Comparison of ENCODE assay signal across 20 mouse cellular contexts in the genomic region with DNA sequence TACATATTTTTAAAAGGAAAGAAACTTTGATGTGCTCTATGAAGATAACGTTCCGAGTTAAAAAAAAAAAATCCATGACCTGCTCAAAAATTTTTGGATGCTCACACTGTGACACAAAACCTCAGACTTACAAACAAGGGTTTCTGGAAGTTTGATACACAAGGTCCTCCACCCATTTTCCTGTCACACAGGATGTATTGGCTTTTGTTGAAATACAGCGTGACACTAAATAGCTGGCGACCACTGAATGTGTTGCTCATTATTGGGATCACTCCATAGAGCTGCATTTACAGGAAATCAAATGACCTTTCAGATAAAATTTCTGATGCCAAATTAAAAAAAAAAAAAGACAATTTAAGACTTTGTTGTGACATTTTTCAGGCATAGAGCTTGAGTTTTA. TPM values are rescaled to one million over a fixed set of nuclear protein-coding genes. Genes with fewer than 3 reads are reported as not detected.
DNase-seq lines count a peak whose midpoint lies in the region; TF ChIP-seq lines count a peak whose summit lies in the region.
"Had no signal": no experiment of that assay in that cellular context is flagged by ENCODE, and none has a peak within 500 bp of the region (broad histone marks: within the 10 kb centered on the region; RNA-seq: fewer than 3 reads in every experiment).

No protein-coding gene starts in this region.

- no peaks in the 10 kb centered on the region for H3K79me2 ChIP-seq in heart, adult 2 months (replicated peaks; ENCODE audit: control insufficient read depth, insufficient read depth, low read length)

- TF ChIP-seq POLR2A in heart, adult 2 months (IDR thresholded peaks at IDR 0.05; ENCODE audit: insufficient read depth, low read depth, low read length), result no peak
- no peak for TF ChIP-seq POLR2A in kidney, adult 2 months (IDR thresholded peaks at IDR 0.05; ENCODE audit: low read depth, low read length)

- DNase-seq in gastrocnemius, adult 2 months, result no peak
- DNase-seq in gastrocnemius, adult 18-20 months (ENCODE audit: low spot score), result no peak
- DNase-seq in heart, adult 2 months, result no peak
- no peak for DNase-seq in heart, embryonic 10.5 days (ENCODE audit: low spot score)
- DNase-seq in kidney, adult 2 months, result peak; percentile 61
- DNase-seq in kidney, postnatal 4 days, result no peak
- peak; percentile 27 for DNase-seq in lung, postnatal 36 days
- no peak for DNase-seq in lung, postnatal 4 days
- DNase-seq: B cell, adult 2 months; cerebellum, adult 11-12 months; cerebellum, adult 2 months; cerebellum, adult 9-10 months; cerebellum, postnatal 10 days; cerebellum, postnatal 25 days had no signal

- WGBS in heart, adult 2 months, result 48% methylated on average over 4 of the region's 4 CpGs
- 82% methylated on average over 4 of the region's 4 CpGs for WGBS in heart, embryonic 10.5 days
- 68% methylated on average over 4 of the region's 4 CpGs for WGBS in kidney, adult 2 months

- H3K27ac ChIP-seq in gastrocnemius, adult 2 months, result peak overlapping the region; percentile 16; the same call in 1 of the 2 replicates
- H3K27ac ChIP-seq in heart, adult 2 months, result peak overlapping the region; percentile 71
- no peak overlapping the region for H3K27ac ChIP-seq in heart, embryonic 10.5 days
- no peak overlapping the region for H3K27ac ChIP-seq in kidney, adult 2 months (ENCODE audit: insufficient read depth, low read depth, low read length)
- H3K27ac ChIP-seq: embryonic facial prominence, embryonic 10.5 days; embryonic facial prominence, embryonic 12.5 days; forebrain, embryonic 13.5 days had no signal

- H3K27me3 ChIP-seq in heart, adult 2 months (ENCODE audit: control insufficient read depth, insufficient read depth, low read length), result no peaks in the 10 kb centered on the region
- H3K27me3 ChIP-seq in heart, embryonic 10.5 days (ENCODE audit: insufficient read depth, poor library complexity, severe bottlenecking), result no peaks in the 10 kb centered on the region
- no peaks in the 10 kb centered on the region for H3K27me3 ChIP-seq in kidney, adult 2 months (replicated peaks; ENCODE audit: control insufficient read depth, insufficient read depth, low read length)
- H3K27me3 ChIP-seq: CH12.LX; embryonic facial prominence, embryonic 12.5 days; forebrain, embryonic 13.5 days; Patski had no signal

- TF ChIP-seq CTCF in gastrocnemius, adult 2 months (IDR thresholded peaks at IDR 0.05), result no peak
- no peak for TF ChIP-seq CTCF in heart, adult 2 months (IDR thresholded peaks at IDR 0.05)
- no peak for TF ChIP-seq CTCF in kidney, adult 2 months (conservative IDR thresholded peaks at IDR 0.05; ENCODE audit: insufficient read depth, insufficient read length, low read depth, low read length)

- H3K9me3 ChIP-seq in heart, embryonic 10.5 days, result no peaks in the 10 kb centered on the region
- H3K9me3 ChIP-seq: embryonic facial prominence, embryonic 10.5 days; embryonic facial prominence, embryonic 12.5 days; forebrain, embryonic 13.5 days; G1E had no signal

- no peak overlapping the region for H3K4me3 ChIP-seq in gastrocnemius, adult 2 months
- no peak overlapping the region for H3K4me3 ChIP-seq in heart, adult 2 months
- H3K4me3 ChIP-seq in heart, embryonic 10.5 days, result no peak overlapping the region
- no peak overlapping the region for H3K4me3 ChIP-seq in kidney, adult 2 months (ENCODE audit: insufficient read depth, low read depth, low read length)
- H3K4me3 ChIP-seq: embryonic facial prominence, embryonic 10.5 days; embryonic facial prominence, embryonic 12.5 days; forebrain, embryonic 13.5 days had no signal

- H3K36me3 ChIP-seq in heart, adult 2 months (ENCODE audit: control insufficient read depth, insufficient read depth, low read length), result no peaks in the 10 kb centered on the region; the same call in 1 of the 2 replicates
- no peaks in the 10 kb centered on the region for H3K36me3 ChIP-seq in heart, embryonic 10.5 days
- no peaks in the 10 kb centered on the region for H3K36me3 ChIP-seq in kidney, adult 2 months (ENCODE audit: control insufficient read depth, insufficient read depth, low read length)
- H3K36me3 ChIP-seq: embryonic facial prominence, embryonic 10.5 days; embryonic facial prominence, embryonic 12.5 days; G1E had no signal

- TF ChIP-seq EP300 in heart, adult 2 months (IDR thresholded peaks at IDR 0.05; ENCODE audit: insufficient read depth, low read depth, low read length), result no peak

- no peak overlapping the region for H3K9ac ChIP-seq in heart, adult 2 months (ENCODE audit: low read depth, low read length)
- H3K9ac ChIP-seq: embryonic facial prominence, embryonic 12.5 days; forebrain, embryonic 13.5 days had no signal

- intact Hi-C loops in gastrocnemius, adult 2 months (cut with DNase I), result no loop called here
- intact Hi-C loops in heart, adult 2 months (cut with DNase I), result no loop called here

- H3K4me1 ChIP-seq in heart, adult 2 months (ENCODE audit: control insufficient read depth, insufficient read depth, low read length), result peaks cover 2% of the 10 kb centered on the region
- peaks cover 2% of the 10 kb centered on the region; the same call in 1 of the 2 replicates for H3K4me1 ChIP-seq in heart, embryonic 10.5 days
- no peaks in the 10 kb centered on the region for H3K4me1 ChIP-seq in kidney, adult 2 months (ENCODE audit: control insufficient read depth, insufficient read depth, low read length)
- H3K4me1 ChIP-seq: embryonic facial prominence, embryonic 10.5 days; embryonic facial prominence, embryonic 12.5 days; forebrain, embryonic 13.5 days had no signal

RNA-seq across cellular contexts. Expression of gene Itga1, which starts 23.4 kb away (rescaled TPM):
- total RNA-seq in gastrocnemius, adult 2 months (2021), result 10 to 100 TPM in 1 of 2 experiments, 1 to 10 TPM in 1; 7.8 to 12.9 TPM
- 1 to 10 TPM; 8.0 to 8.4 TPM for total RNA-seq in gastrocnemius, adult 18-20 months (2021)
- 10 to 100 TPM; 34.8 TPM for total RNA-seq in heart, adult 2 months (2021)
- 6.8 and 14.0 TPM in 2 replicates for polyA plus RNA-seq in heart, adult 2 months (2012; rRNA removed)
- polyA plus RNA-seq in heart, embryonic 10.5 days (2016; fragmentation: Nextera tagmentation; extraction: Ambion mirVana), result 15.8 and 26.1 TPM in 2 replicates
- 16.5 and 17.9 TPM in 2 replicates for polyA plus RNA-seq in kidney, adult 2 months (2012; rRNA removed)
- polyA plus RNA-seq: G1E had no signal

RNA-seq across cellular contexts. Expression of gene Gm49395, which starts 23.4 kb away (rescaled TPM):
- 1 to 10 TPM; 2.6 to 3.3 TPM for total RNA-seq in gastrocnemius, adult 2 months (2021)
- 1 to 10 TPM; 1.5 to 1.6 TPM for total RNA-seq in gastrocnemius, adult 18-20 months (2021)
- total RNA-seq in heart, adult 2 months (2021), result 10 to 100 TPM in 1 of 2 experiments, 1 to 10 TPM in 1; 7.8 to 10.5 TPM
- polyA plus RNA-seq in heart, adult 2 months (2012; rRNA removed), result 0.64 and 2.4 TPM in 2 replicates
- 7.3 and 9.0 TPM in 2 replicates for polyA plus RNA-seq in heart, embryonic 10.5 days (2016; fragmentation: Nextera tagmentation; extraction: Ambion mirVana)
- 3.8 and 7.4 TPM in 2 replicates for polyA plus RNA-seq in kidney, adult 2 months (2012; rRNA removed)
- total RNA-seq: G1E had no signal

RNA-seq across cellular contexts. Expression of gene Pelo, which starts 35.1 kb away (rescaled TPM):
- 10 to 100 TPM; 10.5 to 10.7 TPM for total RNA-seq in gastrocnemius, adult 2 months (2021)
- total RNA-seq in gastrocnemius, adult 18-20 months (2021), result 10 to 100 TPM; 10.3 to 11.1 TPM
- 10 to 100 TPM; 15.6 to 18.0 TPM for total RNA-seq in heart, adult 2 months (2021)
- 16.1 and 16.5 TPM in 2 replicates for polyA plus RNA-seq in heart, adult 2 months (2012; rRNA removed)
- polyA plus RNA-seq in heart, embryonic 10.5 days (2016; fragmentation: Nextera tagmentation; extraction: Ambion mirVana), result 9.1 and 9.5 TPM in 2 replicates
- 29.0 and 32.3 TPM in 2 replicates for polyA plus RNA-seq in kidney, adult 2 months (2012; rRNA removed)

Comparison
In these comparisons a context has a peak if more than half of its experiments do, and no peak if none do; other contexts are left out.
1. DNase-seq: peak in kidney, adult 2 months (single experiment) and lung, postnatal 36 days (single experiment); none in gastrocnemius, adult 2 months (single experiment), gastrocnemius, adult 18-20 months (single experiment), heart, adult 2 months (0 of 2), heart, embryonic 10.5 days (single experiment), kidney, postnatal 4 days (0 of 2) and lung, postnatal 4 days (0 of 2).
2. H3K27ac ChIP-seq: peak in gastrocnemius, adult 2 months (single experiment) and heart, adult 2 months (single experiment); none in heart, embryonic 10.5 days (single experiment) and kidney, adult 2 months (single experiment).